Mouse (Mus musculus): ENCODE data around the gene Astl.

Astl gene

GRCm38 (mm10) chr2:127323667-127324066, 14.8 kb upstream of the Astl start:
- no peak for DNase-seq (ENCODE audit: inconsistent age in 2 of 2, low spot score in 1 of 2)

DNA sequence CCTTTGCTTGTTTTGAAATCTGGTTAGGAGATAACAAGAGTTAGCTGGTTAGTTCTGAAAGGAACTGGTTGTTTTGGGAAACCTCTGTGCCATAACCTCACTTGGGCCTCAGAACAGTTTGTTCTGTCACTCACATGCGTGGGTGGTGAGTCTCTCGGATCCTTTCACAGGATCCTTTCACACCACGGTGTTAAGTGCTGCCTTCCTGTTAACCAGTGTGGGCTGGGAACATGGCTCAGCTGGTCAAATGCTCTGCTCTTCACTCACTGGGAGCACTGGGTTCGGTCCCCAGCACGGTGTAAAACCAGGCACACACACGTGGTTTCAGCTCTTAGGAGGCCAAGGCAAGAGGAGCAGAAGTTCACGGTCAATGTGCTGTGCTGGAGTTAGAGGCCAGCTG, 14.0 kb upstream of the Astl start:
- no peak for DNase-seq (ENCODE audit: inconsistent age in 2 of 2, low spot score in 1 of 2)

DNA sequence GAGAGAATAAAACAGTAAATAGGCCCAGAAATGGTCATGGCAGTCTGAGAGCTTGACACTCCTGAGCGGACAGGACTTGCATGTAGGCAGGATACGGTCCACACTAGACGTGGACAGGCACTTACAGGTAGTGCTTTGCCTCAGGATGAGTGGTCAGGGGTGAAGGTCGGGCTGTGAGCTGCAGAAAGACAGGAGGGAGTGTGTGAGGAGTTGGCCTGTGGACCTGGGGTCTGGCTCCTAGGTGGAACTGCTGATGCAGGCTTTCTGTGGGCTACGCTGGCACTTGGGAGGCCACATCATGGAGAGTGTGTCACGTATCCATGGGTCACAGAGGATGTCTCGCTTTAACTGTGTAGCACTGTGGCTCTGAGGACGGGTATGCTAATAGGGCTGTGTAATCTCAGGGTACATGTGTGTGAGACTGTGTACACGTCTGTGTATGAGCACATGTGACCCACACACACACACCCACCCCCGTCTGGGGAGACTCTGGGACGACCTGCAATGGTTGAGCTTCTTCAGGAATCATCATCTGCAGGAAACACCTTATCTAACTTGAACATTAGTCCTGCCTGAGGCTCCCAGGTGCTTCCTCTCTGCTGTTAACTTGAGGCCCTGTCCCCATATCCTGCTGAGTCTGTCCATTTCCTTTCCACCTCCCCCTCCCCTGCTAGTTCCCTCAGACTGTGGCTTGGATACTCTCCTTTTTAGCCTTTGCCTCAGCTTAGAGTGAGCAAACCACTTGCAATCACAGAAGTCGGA, 10.2 kb upstream of the Astl start:
- no peak for DNase-seq (ENCODE audit: inconsistent age in 2 of 2, low spot score in 1 of 2)

DNA sequence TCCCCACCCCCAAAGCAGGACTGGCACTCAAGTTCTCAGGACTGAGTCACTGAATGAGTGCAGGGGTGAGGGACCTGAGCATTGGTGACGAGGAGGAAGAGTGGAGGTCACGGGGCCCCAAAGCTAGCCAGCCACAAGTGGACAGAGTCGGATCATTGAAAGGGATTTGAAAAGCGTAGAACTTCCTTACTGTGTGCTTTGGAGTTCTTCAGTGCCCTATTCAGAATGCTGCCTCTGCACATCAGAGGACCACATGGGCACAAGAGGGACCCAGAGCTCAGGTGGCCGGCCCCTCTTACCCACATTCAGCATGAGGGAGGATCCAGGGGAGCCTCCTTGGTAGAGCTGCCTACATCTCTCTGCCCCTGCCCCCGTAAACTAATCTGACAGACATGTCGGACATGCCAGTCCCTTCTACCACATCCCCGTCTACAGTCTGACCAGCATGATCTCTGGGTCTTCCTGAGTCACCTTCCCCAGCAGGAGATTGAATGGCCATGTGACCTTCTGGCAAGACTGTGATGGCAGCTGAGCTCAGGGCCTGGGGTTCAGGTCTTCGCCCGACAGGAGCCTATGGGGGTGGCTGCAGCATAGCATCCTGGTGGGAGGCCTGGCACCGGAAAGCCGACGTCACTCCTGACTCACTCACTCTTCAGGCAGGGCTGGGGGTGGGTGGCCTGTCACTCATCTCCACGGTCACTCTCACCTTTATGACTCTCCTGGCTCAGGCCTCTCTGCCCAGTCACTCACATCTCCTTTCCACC, 5.5 kb upstream of the Astl start:
- peak in 1 of 2 experiments; percentile 48 for DNase-seq (ENCODE audit: inconsistent age in 2 of 2, low spot score in 1 of 2)

DNA sequence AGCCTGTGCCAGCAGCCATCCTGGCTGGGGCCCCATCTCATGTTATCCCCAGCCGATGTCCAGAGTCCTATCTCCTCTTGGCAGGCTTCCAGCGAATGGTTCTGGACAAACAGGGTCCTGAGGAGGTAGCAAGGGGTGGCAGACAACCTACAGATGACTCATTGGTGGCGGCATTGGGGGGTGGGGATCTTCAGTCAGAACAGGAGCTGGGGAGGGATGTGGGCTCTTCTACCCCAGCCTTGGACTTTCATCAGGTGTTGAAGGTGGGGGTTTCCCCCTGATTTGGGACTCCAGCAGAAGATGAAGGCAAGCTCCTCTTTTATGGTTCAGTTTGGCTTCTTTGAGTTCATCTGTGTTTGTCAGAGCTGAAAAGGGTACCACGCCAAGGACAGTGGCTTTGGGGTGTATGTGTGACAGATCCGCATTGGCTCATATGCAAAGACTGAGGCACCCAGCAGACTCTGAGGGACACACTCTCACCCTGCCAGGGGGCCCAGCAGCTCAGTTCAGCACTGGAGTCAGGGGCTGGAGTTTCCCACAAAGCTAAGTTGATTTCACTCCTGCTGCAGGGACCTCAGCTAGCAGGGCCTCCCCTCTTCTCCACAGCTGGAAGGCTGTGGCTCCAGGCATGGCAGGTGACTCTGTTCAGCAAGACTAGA, 4.4 kb upstream of the Astl start:
- peak in 1 of 2 experiments; percentile 34 for DNase-seq (ENCODE audit: inconsistent age in 2 of 2, low spot score in 1 of 2)

- peak in 1 of 2 experiments; percentile 40 for DNase-seq (ENCODE audit: inconsistent age in 2 of 2, low spot score in 1 of 2)
These were observed 3.3 kb upstream of the Astl start for GRCm38 (mm10) chr2:127335078-127335541.

DNA sequence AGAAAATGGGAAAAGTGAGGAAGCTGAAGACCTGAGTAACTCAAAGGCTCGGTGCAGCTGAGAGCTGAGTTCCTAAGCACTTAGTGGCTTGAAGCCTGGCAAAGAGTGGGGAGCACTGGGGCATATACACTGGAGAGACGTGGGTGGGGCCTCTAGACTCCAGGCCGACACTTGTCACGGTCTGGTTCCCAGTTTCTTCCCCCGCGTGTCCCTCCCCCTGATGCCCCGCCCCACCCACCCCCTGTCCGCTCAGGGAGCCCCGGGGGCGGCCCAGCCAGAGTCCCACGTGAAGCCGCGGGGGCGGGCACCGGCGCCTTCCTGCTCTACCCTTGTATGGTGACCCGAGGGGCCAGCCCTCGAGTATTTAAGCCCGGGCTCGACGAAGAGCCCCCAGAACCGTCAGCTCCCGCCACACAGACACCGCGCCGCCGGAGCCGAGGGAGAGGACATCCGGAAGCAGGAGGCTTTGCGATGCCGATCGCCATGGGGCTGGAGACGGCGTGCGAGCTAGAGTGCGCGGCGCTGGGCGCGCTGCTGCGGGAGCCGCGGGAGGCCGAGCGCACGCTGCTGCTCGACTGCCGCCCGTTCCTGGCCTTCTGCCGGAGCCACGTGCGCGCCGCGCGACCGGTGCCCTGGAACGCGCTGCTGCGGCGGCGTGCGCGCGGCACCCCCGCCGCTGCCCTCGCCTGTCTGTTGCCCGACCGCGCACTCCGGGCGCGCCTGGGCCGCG, 2.5 kb upstream of the Astl start, which contains the start of gene Dusp2:
Gene Dusp2 (plus strand): TSS at position 393 of the 730 bp plus-strand sequence.
- peak; percentile 81 to 90 for DNase-seq (ENCODE audit: inconsistent age in 2 of 2, low spot score in 1 of 2)

- DNase-seq (ENCODE audit: inconsistent age in 2 of 2, low spot score in 1 of 2) = no peak
These were observed 2.0 kb upstream of the Astl start for GRCm38 (mm10) chr2:127336497-127336832.

GRCm38 (mm10) chr2:127336885-127337284, 1.6 kb upstream of the Astl start:
- no peak for DNase-seq (ENCODE audit: inconsistent age in 2 of 2, low spot score in 1 of 2)

GRCm38 (mm10) chr2:127337531-127337930, 908 bp upstream of the Astl start:
- no peak for DNase-seq (ENCODE audit: inconsistent age in 2 of 2, low spot score in 1 of 2)

GRCm38 (mm10) chr2:127338012-127338411, 427 bp upstream of the Astl start:
- DNase-seq (ENCODE audit: inconsistent age in 2 of 2, low spot score in 1 of 2) = no peak

DNA sequence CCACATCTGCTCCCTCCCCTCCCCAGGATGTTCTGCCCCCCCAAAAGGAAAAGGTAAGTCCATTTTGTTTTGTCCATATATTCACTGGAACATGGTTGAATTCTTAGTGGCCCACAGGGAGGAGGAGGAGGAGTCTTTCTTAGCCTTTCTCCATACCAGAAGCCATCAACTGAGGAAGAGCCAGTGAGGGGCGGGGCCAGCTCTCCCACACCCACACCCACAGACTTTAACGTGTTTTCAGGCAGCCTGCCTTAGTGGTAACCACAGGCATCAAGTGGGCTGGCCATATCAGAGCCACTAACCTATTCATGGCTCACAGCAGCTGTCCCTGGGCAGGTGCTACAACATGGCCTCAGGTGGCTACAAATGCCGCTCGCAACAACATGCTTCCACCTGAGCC, 394 bp downstream of the Astl start:
- no peak for DNase-seq (ENCODE audit: inconsistent age in 2 of 2, low spot score in 1 of 2)

DNA sequence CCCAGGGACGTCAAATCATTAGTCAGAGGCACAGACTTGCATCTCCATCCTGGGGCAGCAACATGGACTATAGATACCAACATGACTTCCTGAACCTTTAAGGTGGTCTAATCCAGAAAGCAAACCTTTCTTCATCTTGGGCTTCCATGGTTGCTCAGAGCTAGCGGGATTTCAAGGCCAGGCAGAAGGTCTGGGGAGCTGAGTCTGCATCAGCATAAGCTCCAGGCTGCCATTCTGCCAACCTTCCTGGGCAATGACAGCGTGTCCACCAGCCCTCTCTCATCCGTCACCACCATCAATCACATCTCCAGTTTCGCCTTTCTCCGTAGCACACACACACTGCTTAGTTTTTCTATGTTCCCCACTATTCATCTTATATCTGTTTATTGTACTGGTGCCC, 823 bp downstream of the Astl start:
- DNase-seq (ENCODE audit: inconsistent age in 2 of 2, low spot score in 1 of 2) = no peak

DNA sequence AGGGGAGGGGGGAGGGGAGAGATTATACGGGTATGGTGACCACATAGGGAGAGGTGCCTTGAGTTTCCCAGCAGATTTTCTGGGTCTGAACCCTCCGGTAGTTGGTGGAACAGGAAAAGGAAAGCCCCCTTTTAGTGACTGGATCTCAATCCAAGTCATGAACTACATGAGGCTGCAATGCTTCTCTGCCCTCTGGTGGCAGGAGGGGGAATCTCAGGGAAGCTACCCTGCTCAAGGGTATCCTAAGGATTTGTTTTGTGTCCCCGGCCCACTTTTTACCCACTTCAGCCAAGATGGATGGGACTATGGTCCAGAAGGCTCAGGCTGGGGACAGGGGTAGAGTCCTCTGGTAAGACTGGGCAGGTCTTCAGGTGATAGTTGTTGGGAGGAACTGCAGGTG, 2.7 kb downstream of the Astl start:
- peak; percentile 42 to 82 for DNase-seq (ENCODE audit: inconsistent age in 2 of 2, low spot score in 1 of 2)

GRCm38 (mm10) chr2:127346334-127346733, 7.9 kb downstream of the Astl start:
- DNase-seq (ENCODE audit: inconsistent age in 2 of 2, low spot score in 1 of 2) = peak in 1 of 2 experiments; percentile 42

DNA sequence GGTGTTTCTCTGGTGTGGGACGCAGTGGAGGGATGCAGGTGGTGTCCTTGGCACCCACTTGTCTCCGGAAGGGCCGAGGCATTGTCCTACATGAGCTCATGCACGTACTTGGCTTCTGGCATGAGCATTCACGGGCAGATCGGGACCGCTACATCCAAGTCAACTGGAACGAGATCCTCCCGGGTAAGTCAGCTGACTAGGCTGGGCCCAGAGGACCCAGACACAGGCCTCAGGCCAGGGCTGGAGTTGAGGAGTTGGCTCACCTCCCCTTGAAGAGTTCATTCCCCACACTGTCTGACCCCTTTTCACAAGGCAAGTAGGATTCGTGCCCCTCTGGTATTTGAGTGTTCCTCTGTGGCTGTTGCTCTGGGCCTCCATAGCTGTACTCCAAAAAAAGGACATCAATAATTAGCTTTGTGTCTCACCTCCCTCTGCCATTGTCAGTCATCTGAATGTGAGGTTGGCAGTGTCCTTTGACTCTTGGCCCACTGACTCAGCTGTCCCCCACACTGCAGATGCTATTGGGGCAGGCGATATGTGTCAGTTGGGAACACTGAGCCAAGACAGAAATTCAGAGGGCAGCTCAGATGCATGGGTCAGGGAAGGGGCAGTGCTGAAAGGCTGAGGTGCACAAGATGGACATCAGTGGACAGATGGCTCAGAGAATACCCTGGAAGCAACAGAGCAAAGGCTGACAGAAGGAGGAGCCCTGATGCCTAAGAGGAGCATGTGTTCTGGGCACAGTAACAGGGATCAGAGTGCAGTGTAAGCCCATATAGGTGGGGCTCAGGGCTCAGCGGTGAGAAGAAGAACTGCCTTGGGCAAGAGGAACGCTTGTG, 8.9 kb downstream of the Astl start:
- DNase-seq (ENCODE audit: inconsistent age in 2 of 2, low spot score in 1 of 2) = no peak

DNA sequence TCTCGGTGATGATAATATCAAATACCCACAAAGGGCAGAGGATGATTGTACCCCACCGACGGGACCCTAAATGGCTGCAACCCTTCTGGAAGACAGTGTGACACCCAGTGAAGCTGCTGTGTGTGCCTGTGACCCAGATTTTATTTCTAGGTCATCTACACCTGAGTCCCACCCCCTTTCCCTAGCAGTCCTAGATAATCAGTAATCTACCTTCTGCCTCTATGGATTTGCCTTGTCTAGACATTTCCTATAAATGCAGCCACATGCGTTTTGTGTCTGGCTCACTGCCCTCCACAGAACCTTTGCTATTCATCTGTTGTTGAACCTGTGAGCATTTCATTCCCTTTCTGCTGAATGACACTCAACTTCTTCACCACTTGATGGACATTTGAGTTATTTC, 15.4 kb downstream of the Astl start:
- DNase-seq (ENCODE audit: inconsistent age in 2 of 2, low spot score in 1 of 2) = no peak

DNA sequence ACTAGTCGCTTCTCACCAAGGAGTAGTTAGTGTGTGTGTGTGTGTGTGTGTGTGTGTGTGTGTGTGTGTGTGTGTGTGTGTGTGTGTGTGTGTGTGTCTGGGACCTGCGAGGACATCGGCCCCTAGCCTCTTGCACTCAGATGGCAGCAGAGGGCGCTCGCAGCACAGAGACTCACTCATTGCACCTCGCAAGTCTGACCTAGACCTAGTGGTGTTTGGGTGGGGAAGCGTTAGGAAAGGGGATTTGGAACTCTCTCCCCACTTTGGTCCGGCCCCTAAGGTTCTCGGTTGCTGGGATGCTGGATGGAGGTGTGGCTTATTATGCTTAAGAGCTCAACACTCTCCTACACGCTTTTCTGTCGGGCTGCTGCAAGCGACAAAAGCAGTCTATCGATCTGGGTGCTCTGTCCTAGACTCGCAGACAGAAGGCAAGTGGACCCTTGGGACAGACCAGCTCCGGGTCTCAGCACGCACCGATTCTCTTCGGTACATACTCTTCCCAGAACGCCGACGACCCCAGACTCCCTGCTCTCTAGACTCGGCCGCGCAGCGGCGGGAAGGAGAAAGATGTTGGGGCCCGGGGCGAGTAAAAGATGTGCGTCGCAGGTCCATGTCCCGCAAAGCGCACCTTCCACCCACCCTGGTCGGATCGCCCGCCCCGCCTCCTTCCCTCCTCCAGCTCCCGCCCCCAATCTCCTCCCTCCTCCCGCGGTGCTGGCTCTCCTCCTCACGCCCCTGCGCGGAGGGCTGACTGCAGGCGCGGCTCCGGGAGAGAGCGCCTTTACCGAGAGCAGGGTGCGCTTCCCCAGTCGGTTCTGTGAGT, 24.2 kb downstream of the Astl start, which contains the start of gene Adra2b:
Gene Adra2b (plus strand): TSS at position 750 of the 823 bp plus-strand sequence.
- peak; percentile 85 to 94 for DNase-seq (ENCODE audit: inconsistent age in 2 of 2, low spot score in 1 of 2)

DNA sequence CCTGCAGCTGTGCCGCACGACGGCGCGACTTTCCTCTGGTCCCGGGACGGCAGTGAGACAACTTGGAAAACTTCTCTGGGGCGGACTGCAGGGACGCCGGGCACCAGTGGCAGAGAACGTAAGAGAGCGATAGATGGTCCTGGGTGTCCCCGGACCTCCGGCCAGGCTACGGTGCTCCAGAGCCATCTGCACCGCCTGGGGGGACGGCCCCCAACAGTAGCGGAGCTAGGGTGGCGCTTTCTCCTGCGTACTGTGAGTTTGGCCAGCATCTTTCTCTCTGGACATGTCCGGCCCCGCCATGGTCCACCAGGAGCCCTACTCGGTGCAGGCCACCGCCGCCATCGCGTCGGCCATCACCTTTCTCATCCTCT, 24.8 kb downstream of the Astl start:
- no peak for DNase-seq (ENCODE audit: inconsistent age in 2 of 2, low spot score in 1 of 2)
